Mouse (Mus musculus): Measurements from ENCODE around the gene Vmn1r208.
"Not testable (repeated sequence)": the region's sequence is repeated elsewhere in the genome, so short reads cannot be mapped to it uniquely, and the experiment has no call there.

- not testable (repeated sequence) for TF ChIP-seq CHD1 (IDR thresholded peaks at IDR 0.05; ENCODE audit: low read depth, low read length); JUND (IDR thresholded peaks at IDR 0.05; ENCODE audit: low read depth, low read length); POLR2A (IDR thresholded peaks at IDR 0.05; ENCODE audit: control insufficient read depth in 1 of 2, insufficient read depth in 1 of 2, low read depth in 1 of 2, low read length in 2 of 2, poor library complexity in 1 of 2)
Observed at GRCm38 (mm10) chr13:22777300-22777699, at the start of gene Vmn1r208.

All from MEL (cell line).